Mouse (Mus musculus): Measurements from ENCODE around the gene Fam163a. TPM values are rescaled to one million over a fixed set of nuclear protein-coding genes. Genes with fewer than 3 reads are reported as not detected.
"Not testable (repeated sequence)": the region's sequence is repeated elsewhere in the genome, so short reads cannot be mapped to it uniquely, and the experiment has no call there.

Fam163a gene
- polyA plus RNA-seq, 1 experiment from 2014 or later = 3.0 TPM

GRCm38 (mm10) chr1:156066133-156066532 lies 138.7 kb downstream of the Fam163a start:
- DNase-seq (ENCODE audit: extremely low spot score, low spot score) = no peak
- Histone ChIP-seq H3K4me3 (no peak overlapping the region), H3K27me3 (ENCODE audit: poor library complexity, severe bottlenecking) (no peaks in the 10 kb centered on the region), H3K27ac (no peak overlapping the region), H3K4me1 (no peaks in the 10 kb centered on the region), H3K36me3 (replicated peaks) (peaks cover 69% of the 10 kb centered on the region), H3K9me3 (no peaks in the 10 kb centered on the region)
- 78% methylated on average over 3 of the region's 3 CpGs for WGBS

GRCm38 (mm10) chr1:156062193-156062592 lies 142.6 kb downstream of the Fam163a start:
- 92% methylated on average over 4 of the region's 4 CpGs for WGBS
- no peak overlapping the region for H3K4me3 ChIP-seq
- no peaks in the 10 kb centered on the region for H3K4me1 ChIP-seq
- DNase-seq (ENCODE audit: extremely low spot score, low spot score) = no peak
- H3K27ac ChIP-seq = no peak overlapping the region
- H3K27me3 ChIP-seq (ENCODE audit: poor library complexity, severe bottlenecking) = no peaks in the 10 kb centered on the region
- no peaks in the 10 kb centered on the region for H3K9me3 ChIP-seq
- H3K36me3 ChIP-seq (replicated peaks) = peaks cover 82% of the 10 kb centered on the region

DNA sequence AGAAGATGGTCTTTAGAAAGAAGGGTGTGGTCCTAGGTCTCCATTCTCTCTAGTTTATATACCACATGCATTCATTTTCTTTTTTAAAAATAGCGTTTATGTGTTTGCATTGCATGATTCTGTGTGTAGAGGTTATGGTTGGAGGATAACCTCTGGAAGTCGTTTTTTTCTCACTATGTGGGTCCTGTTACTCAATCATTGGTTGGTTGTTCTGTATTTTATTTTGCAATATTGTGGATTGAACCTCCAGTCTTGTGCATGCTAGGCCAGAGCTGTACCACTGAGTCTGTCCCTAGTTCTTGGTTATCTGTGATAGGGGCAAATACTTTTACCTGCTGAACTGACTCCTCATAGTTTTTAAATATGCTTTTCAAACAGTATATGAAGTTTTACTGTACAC lies 146.6 kb downstream of the Fam163a start:
- 89% methylated on average over 2 of the region's 2 CpGs for WGBS
- H3K36me3 ChIP-seq (replicated peaks) = peaks cover 77% of the 10 kb centered on the region

GRCm38 (mm10) chr1:156046688-156047087 lies 158.1 kb downstream of the Fam163a start:
- Histone ChIP-seq H3K27me3 (ENCODE audit: poor library complexity, severe bottlenecking) (no peaks in the 10 kb centered on the region), H3K9me3 (no peaks in the 10 kb centered on the region), H3K4me3 (no peak overlapping the region), H3K36me3 (replicated peaks) (peaks cover 94% of the 10 kb centered on the region), H3K4me1 (peaks cover 16% of the 10 kb centered on the region), H3K27ac (no peak overlapping the region)
- no peak for DNase-seq (ENCODE audit: extremely low spot score, low spot score)
- 90% methylated on average over 3 of the region's 3 CpGs for WGBS

More for the DNA sequence above, 146.6 kb downstream of the Fam163a start:
- no peak overlapping the region for H3K4me3 ChIP-seq
- DNase-seq (ENCODE audit: extremely low spot score, low spot score) = no peak
- H3K27ac ChIP-seq = no peak overlapping the region
- no peaks in the 10 kb centered on the region for H3K9me3 ChIP-seq
- H3K4me1 ChIP-seq = no peaks in the 10 kb centered on the region
- H3K27me3 ChIP-seq (ENCODE audit: poor library complexity, severe bottlenecking) = no peaks in the 10 kb centered on the region

GRCm38 (mm10) chr1:156044211-156044611 lies 160.6 kb downstream of the Fam163a start:
- WGBS = 93% methylated on average over 5 of the region's 5 CpGs
- DNase-seq (ENCODE audit: extremely low spot score, low spot score) = no peak
- H3K9me3 ChIP-seq = no peaks in the 10 kb centered on the region
- peaks cover 69% of the 10 kb centered on the region for H3K36me3 ChIP-seq (replicated peaks)
- no peak overlapping the region for H3K4me3 ChIP-seq
- H3K4me1 ChIP-seq = peaks cover 24% of the 10 kb centered on the region
- H3K27me3 ChIP-seq (ENCODE audit: poor library complexity, severe bottlenecking) = no peaks in the 10 kb centered on the region
- H3K27ac ChIP-seq = no peak overlapping the region

GRCm38 (mm10) chr1:156043027-156043426 lies 161.8 kb downstream of the Fam163a start:
- Histone ChIP-seq H3K36me3 (replicated peaks) (peaks cover 57% of the 10 kb centered on the region), H3K4me3 (no peak overlapping the region), H3K27me3 (ENCODE audit: poor library complexity, severe bottlenecking) (no peaks in the 10 kb centered on the region), H3K4me1 (peaks cover 24% of the 10 kb centered on the region), H3K27ac (no peak overlapping the region), H3K9me3 (no peaks in the 10 kb centered on the region)
- DNase-seq (ENCODE audit: extremely low spot score, low spot score) = peak; percentile 27
- 30% methylated on average over 4 of the region's 4 CpGs for WGBS

DNA sequence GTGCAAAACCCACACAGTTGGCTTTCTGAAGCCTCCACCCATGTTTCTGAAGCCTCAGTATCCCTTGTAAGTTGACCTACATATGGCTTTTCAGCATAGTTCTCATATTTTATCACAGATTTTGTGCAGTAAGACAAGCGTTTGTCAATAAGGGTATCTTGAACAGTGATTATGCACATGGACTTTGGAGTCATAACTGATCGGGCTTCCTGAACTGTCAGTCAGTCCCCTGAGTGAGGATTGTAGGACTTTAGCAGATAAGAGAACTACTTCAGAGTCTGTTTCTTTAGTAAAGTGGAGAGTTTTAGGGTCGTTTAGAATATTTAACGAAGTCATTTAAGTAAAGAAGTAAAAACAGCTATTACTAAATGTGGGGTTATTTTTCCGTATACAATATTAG lies 162.3 kb downstream of the Fam163a start:
- H3K4me3 ChIP-seq = peak overlapping the region; percentile 65; the same call in 1 of the 2 replicates
- peaks cover 24% of the 10 kb centered on the region for H3K4me1 ChIP-seq
- peaks cover 52% of the 10 kb centered on the region for H3K36me3 ChIP-seq (replicated peaks)
- H3K27ac ChIP-seq = no peak overlapping the region
- DNase-seq (ENCODE audit: extremely low spot score, low spot score) = no peak
- WGBS = 87% methylated on average over 5 of the region's 5 CpGs
- no peaks in the 10 kb centered on the region for H3K27me3 ChIP-seq (ENCODE audit: poor library complexity, severe bottlenecking)
- no peaks in the 10 kb centered on the region for H3K9me3 ChIP-seq

GRCm38 (mm10) chr1:156041451-156042241 lies 163.2 kb downstream of the Fam163a start:
- peak overlapping the region; percentile 65 for H3K4me3 ChIP-seq
- peaks cover 32% of the 10 kb centered on the region for H3K4me1 ChIP-seq
- 56% methylated on average over 7 of the region's 7 CpGs for WGBS
- H3K36me3 ChIP-seq (replicated peaks) = peaks cover 44% of the 10 kb centered on the region
- H3K9me3 ChIP-seq = no peaks in the 10 kb centered on the region
- H3K27ac ChIP-seq = 0 out of 2 replicates have a peak overlapping the region, but pooled peaks have one; percentile 86
- DNase-seq (ENCODE audit: extremely low spot score, low spot score) = no peak
- no peaks in the 10 kb centered on the region for H3K27me3 ChIP-seq (ENCODE audit: poor library complexity, severe bottlenecking)

- H3K9me3 ChIP-seq = no peaks in the 10 kb centered on the region
- H3K36me3 ChIP-seq (replicated peaks) = peaks cover 36% of the 10 kb centered on the region
- DNase-seq (ENCODE audit: extremely low spot score, low spot score) = peak; percentile 92
- no peaks in the 10 kb centered on the region for H3K27me3 ChIP-seq (ENCODE audit: poor library complexity, severe bottlenecking)
- peaks cover 35% of the 10 kb centered on the region for H3K4me1 ChIP-seq
- peak overlapping the region; percentile 86 for H3K27ac ChIP-seq
- WGBS = 3% methylated on average over 22 of the region's 22 CpGs
- H3K4me3 ChIP-seq = peak overlapping the region; percentile 65
Observed at GRCm38 (mm10) chr1:156040731-156041401, 164.0 kb downstream of the Fam163a start.

GRCm38 (mm10) chr1:156039989-156040388 lies 164.8 kb downstream of the Fam163a start:
- H3K9me3 ChIP-seq; H3K4me3 ChIP-seq; H3K27ac ChIP-seq; DNase-seq (ENCODE audit: extremely low spot score, low spot score); H3K27me3 ChIP-seq (ENCODE audit: poor library complexity, severe bottlenecking): not testable (repeated sequence)
- H3K36me3 ChIP-seq (replicated peaks) = peaks cover 27% of the 10 kb centered on the region
- WGBS = 66% methylated on average over 7 of the region's 7 CpGs
- H3K4me1 ChIP-seq = peaks cover 35% of the 10 kb centered on the region

- DNase-seq (ENCODE audit: extremely low spot score, low spot score) = no peak
- Histone ChIP-seq H3K36me3 (replicated peaks) (peaks cover 23% of the 10 kb centered on the region), H3K27me3 (ENCODE audit: poor library complexity, severe bottlenecking) (no peaks in the 10 kb centered on the region), H3K4me3 (peak overlapping the region; percentile 85), H3K4me1 (peaks cover 35% of the 10 kb centered on the region), H3K9me3 (no peaks in the 10 kb centered on the region), H3K27ac (peak overlapping the region; percentile 63)
- 68% methylated on average over 5 of the region's 5 CpGs for WGBS
Observed at GRCm38 (mm10) chr1:156037144-156037583, 167.7 kb downstream of the Fam163a start.

DNA sequence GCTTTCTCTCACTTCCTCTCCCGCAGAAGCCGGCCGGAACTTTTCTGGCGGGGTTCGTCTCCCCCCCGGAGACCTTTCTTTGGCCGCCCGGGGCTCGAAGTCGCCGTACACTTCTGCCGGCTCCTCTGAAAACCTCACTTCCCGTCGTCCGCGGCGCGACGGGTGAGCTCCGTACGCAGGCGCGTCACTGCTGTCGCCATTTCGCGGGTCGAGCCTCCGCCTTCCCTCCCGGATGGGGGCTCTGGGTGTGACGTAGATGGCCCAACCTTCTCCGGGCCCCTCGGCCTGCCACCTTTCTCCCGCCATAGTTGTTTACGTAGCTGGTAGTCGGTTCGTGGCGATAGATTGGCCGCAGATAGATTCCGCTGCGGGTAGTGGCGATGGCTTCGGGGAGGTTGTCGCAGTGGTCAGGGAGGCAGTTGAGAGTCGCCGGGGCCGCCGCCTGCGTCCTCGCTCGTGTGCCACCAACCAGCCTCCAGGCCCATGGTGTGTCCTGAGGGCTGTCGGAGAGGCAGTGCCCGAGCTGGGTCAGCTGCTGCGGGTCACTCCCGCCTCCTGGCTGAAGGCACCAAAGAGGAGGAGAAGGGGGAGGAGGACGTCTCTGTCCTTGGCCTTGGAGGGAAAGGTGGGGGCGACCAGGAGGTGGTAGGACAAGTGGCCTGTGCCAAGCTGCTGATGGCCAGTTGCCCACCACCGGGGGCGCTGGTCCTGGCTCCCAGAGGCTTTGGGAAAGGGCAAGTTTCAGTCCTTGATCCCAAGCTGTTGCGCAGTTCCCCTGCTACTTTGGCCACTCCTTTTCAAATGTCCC lies 168.7 kb downstream of the Fam163a start, which contains the start of gene Tor1aip1:
Gene Tor1aip1 (minus strand): TSS at position 551 of the 808 bp plus-strand sequence.
- peaks cover 30% of the 10 kb centered on the region for H3K36me3 ChIP-seq (replicated peaks)
- H3K27ac ChIP-seq = peak within 1 kb of the TSS; percentile 98
- peaks cover 27% of the 10 kb centered on the region for H3K4me1 ChIP-seq
- H3K27me3 ChIP-seq (ENCODE audit: poor library complexity, severe bottlenecking) = no peaks in the 10 kb centered on the region
- peak; percentile 95 for DNase-seq (ENCODE audit: extremely low spot score, low spot score)
- H3K4me3 ChIP-seq = peak within 1 kb of the TSS; percentile 85
- H3K9me3 ChIP-seq = no peaks in the 10 kb centered on the region
- 0% methylated on average over 59 of the region's 59 CpGs for WGBS
